Mouse (Mus musculus) heart, postnatal 0 days (tissue): ENCODE results near the gene Zbtb46.

Source experiments
- CTCF ChIP-seq: IDR thresholded peaks from 2 replicates; pipeline ENCODE4 v1.5.1; 2016; ENCODE audit warnings: antibody characterized with exemption, control low read depth, low read depth
- EP300 ChIP-seq: IDR thresholded peaks from 2 replicates; pipeline ENCODE4 v1.6.1; 2016; ENCODE audit warnings: antibody characterized with exemption, low read depth

DNA sequence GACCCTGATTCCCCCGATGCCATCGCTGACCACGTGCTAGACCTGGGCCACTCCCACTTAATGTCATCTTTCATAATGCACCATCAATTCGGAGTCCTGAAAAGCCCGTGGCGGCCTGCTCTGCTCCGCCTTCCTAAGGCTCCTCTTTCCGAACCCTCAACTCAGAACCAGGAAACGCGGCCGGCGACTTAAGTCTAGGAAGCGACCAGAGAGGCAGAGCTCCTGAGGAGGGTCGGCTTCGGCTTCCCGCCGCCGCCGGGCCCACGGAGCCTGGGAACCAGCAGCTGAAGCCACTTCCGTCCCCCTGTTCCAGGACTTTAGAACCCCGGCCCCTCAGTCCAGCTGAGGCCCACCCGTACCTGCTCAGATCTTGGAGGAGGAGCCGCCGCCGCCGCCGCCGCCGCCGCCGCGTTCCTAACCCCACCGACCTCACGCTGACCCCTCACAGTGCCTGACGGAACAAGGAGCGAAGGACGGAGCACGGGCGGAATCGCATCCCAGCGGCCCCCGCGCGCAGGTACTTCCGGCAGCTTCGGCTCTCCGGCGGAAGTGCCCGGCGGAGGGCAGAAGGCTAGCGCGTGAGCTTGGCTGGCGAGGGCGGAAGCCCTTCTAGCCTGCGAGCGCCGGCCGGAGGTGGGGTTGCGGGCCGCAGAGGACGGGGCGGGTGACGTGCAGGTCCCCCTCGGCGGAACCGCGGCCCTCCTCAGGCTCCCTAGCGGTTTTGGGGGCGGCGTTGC lies 94.2 kb downstream of the Zbtb46 start, which contains the start of the genes Zgpat and Arfrp1:
- TF ChIP-seq CTCF (no peak), EP300 (peak; percentile 52; the same call in 1 of the 2 replicates)
